Mouse (Mus musculus) macrophage (primary cell): ENCODE measurements at regions not wholly inside any gene's neighbourhood (a gene's known extent, or its start where the extent isn't known, plus 50 kb on each side); places are given as distances from the start of the nearest gene placed in this dataset.

Experiments
- H3K27ac ChIP-seq: fragments of 350-480 bp; formaldehyde crosslinking; 2 replicates; pipeline ENCODE4 v1.9.0; 2021
- H3K36me3 ChIP-seq: fragments of 350-480 bp; formaldehyde crosslinking; 2 replicates; pipeline ENCODE4 v1.9.0; 2021; ENCODE audit errors: inconsistent target
- H3K4me3 ChIP-seq: fragments of 350-480 bp; formaldehyde crosslinking; 2 replicates; pipeline ENCODE4 v1.9.0; 2021; ENCODE audit errors: inconsistent target
- H3K79me2 ChIP-seq: fragments of 350-480 bp; formaldehyde crosslinking; 2 replicates; pipeline ENCODE4 v1.9.0; 2021; ENCODE audit errors: inconsistent target
- WGBS: methylation state at CpG from one replicate; pipeline ENCODE4 v1.1.7; 2026; ENCODE audit warnings: inconsistent platforms; ENCODE audit not compliant: missing documents; 5-methylcytosine and 5-hydroxymethylcytosine counted together

DNA sequence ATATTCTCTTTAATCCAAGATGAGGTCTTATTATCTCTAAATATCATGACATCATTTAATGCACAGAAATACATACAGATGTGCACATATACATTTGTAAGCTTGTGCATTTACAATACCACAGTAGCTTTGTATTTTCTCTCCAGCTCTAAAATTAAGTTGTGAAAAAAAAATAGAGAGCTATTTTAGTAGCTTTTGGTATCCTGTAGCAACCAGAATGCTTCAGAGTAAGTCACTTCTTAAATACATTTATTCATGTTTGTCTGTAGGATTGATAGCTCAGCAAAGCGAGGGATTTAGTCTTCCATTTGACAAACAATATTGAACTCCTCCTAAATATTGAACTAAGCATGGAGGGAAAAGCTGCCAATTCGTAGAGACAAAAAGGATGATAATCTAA is 286.4 kb upstream of the C030005K15Rik start:
- Histone ChIP-seq H3K36me3 (no peaks in the 10 kb centered on the region), H3K27ac (no peak overlapping the region), H3K4me3 (no peak overlapping the region), H3K79me2 (no peaks in the 10 kb centered on the region)
- WGBS: 70% methylated on average over 2 of the region's 2 CpGs

DNA sequence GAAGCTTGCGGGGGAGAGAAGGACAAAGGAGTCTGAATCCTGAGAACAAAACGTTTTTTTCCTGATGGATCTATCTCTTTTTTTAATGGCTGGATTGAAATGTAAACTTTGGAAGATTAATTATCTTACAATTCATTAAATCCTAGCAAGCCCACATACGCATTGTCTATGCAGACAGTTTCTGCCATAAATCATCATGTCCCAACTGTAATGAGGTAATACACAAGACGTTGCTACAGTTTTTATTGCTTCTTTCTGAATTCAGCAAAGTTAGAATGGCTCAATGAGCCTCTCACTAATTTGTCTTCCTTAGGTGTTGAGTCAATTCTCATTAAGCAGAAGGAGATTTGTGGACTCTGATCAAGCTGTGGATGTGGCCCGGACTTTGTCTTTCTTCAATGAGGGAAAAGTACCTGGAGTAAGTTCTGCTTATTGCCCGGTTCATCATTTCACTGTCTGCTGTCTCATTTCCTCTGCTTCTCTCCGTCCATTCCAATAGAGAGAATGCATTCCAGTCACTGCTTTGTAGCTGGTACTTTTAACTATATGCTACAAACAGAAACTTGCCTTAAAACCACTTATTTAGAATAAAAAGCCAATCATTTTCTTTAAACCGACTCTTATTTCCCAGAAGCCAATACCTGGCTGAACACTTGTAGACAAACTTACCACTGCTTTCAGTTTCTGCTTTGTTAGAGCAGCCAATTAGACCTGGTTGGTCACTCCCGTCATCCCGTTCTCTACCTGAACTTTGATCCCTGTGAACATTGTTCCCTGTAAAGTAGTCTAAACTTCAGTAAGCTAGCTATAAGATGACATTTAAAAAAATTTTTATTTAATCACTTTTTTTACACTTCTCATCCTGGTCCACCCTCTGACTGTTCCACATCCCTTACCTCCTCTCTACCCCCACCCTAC is 288.7 kb upstream of the C030005K15Rik start:
- H3K36me3 ChIP-seq: no peaks in the 10 kb centered on the region
- no peak overlapping the region for H3K4me3 ChIP-seq
- H3K27ac ChIP-seq: no peak overlapping the region
- H3K79me2 ChIP-seq: no peaks in the 10 kb centered on the region
- WGBS: 82% methylated on average over 10 of the region's 10 CpGs

GRCm38 (mm10) chr10:98016596-98017304 is 290.2 kb upstream of the C030005K15Rik start:
- no peaks in the 10 kb centered on the region for H3K36me3 ChIP-seq
- WGBS: 94% methylated on average over 2 of the region's 2 CpGs
- H3K79me2 ChIP-seq: no peaks in the 10 kb centered on the region
- H3K4me3 ChIP-seq: no peak overlapping the region
- no peak overlapping the region for H3K27ac ChIP-seq

- Histone ChIP-seq H3K36me3 (no peaks in the 10 kb centered on the region), H3K4me3 (no peak overlapping the region), H3K27ac (no peak overlapping the region), H3K79me2 (no peaks in the 10 kb centered on the region)
- WGBS: 86% methylated on average over 8 of the region's 8 CpGs
Measured at GRCm38 (mm10) chr10:98029124-98029523, 302.6 kb upstream of the C030005K15Rik start.

GRCm38 (mm10) chr10:98029621-98030020 is 303.1 kb upstream of the C030005K15Rik start:
- H3K36me3 ChIP-seq: no peaks in the 10 kb centered on the region
- 60% methylated on average over 1 of the region's 3 CpGs for WGBS

DNA sequence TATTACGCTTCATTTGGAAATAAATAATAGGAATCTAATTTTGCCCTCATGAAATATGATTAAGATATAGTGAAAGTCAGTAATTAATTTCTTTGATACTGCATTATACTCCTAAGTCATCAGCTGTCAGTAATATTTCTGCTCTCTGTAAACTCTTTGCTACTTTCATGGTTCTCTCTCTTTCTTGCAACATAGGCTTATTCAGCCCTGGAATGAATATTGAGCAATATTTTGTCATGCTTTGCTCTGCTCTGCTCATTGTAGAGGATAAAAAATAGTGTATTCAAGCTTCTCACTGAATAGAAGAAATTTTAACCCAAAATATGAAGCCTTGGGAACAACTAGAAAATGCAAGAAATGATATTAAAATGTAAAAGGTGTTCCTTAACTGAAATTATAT is 306.1 kb upstream of the C030005K15Rik start:
- Histone ChIP-seq H3K79me2 (no peaks in the 10 kb centered on the region), H3K4me3 (no peak overlapping the region), H3K36me3 (no peaks in the 10 kb centered on the region), H3K27ac (no peak overlapping the region)
- 100% methylated on average over 1 of the region's 1 CpGs for WGBS

More at GRCm38 (mm10) chr10:98029621-98030020, 303.1 kb upstream of the C030005K15Rik start:
- Histone ChIP-seq H3K79me2 (no peaks in the 10 kb centered on the region), H3K4me3 (no peak overlapping the region), H3K27ac (no peak overlapping the region)

DNA sequence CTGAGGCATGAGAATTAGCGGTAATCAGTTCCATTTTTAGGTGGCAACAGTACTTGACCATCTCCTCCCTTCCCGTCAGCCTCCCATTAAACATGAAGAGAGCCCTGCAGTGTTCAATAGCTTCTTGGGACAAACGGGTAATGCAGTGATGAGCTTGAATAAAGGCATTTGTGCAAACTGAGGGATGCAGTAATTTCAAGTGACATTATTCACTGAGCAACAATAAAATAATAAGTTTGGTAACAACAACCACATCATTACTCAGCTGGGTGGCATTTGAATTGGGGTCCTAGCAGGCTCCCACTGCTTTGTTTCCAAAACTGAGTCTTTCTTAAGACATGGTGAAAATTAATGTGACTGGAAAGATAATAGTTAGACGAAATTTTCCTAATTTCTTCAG is 315.2 kb upstream of the C030005K15Rik start:
- Histone ChIP-seq H3K27ac (no peak overlapping the region), H3K36me3 (no peaks in the 10 kb centered on the region), H3K4me3 (no peak overlapping the region), H3K79me2 (no peaks in the 10 kb centered on the region)
- WGBS: 86% methylated on average over 4 of the region's 4 CpGs

DNA sequence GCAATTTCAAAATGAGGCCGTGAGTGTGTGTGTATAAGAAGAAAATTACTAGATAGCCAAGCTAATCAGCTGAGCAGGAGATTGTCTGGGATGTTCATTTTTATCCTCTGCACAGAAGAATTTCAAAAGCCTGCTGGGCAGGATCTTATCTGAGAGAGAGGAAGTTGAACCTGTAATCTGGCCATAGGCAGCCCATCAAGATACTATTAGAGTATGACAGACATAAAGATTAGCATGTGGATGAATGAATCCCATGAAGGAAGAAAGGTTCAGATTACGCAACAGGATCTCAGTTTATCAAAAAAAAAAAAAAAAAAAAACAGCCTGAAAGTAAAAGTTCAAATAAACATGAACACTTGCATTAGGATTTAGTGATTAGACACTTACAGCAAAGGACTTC is 317.3 kb upstream of the C030005K15Rik start:
- no peaks in the 10 kb centered on the region for H3K36me3 ChIP-seq
- 85% methylated on average over 2 of the region's 2 CpGs for WGBS
- H3K79me2 ChIP-seq: no peaks in the 10 kb centered on the region
- no peak overlapping the region for H3K27ac ChIP-seq
- no peak overlapping the region for H3K4me3 ChIP-seq

DNA sequence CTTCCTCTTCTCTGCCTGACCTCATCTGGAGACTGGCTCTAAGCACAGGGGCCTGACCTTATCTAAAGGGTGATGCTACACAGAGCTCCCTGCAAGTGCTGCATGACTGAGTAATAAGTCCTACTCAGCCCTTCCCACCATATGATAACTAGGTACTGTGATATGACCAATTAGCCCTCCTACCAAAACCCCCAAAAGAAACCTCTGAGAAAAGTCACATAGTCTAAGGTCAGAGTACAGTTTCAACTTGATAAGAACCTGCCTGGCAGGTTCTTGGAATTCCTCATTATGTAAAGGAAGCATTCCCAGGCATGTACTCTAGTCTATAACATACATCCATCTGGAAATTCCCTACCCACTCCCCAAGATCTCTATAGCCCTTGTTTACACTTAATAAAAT is 318.0 kb upstream of the C030005K15Rik start:
- Histone ChIP-seq H3K27ac (no peak overlapping the region), H3K79me2 (no peaks in the 10 kb centered on the region), H3K4me3 (no peak overlapping the region), H3K36me3 (no peaks in the 10 kb centered on the region)

DNA sequence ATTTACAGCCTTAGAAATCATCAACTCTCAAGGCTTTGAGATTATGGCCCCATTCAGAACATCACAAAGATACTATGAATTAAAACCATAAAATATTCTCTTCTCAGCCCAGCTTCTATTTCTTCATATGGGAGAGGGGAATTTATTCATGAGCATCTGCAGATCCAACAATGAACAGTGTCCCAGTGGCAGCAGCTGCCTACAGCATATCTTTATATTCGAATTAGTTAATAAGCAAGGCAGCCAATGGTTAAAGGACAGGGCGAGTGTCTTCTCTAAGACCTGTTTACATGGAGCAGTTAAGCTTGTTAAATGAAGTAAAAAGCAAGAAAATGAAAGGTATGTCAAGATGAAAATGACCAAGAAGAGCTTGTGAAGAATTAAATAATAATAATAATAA is 346.9 kb upstream of the C030005K15Rik start:
- Histone ChIP-seq H3K79me2 (no peaks in the 10 kb centered on the region), H3K4me3 (no peak overlapping the region), H3K27ac (no peak overlapping the region), H3K36me3 (no peaks in the 10 kb centered on the region)
- 90% methylated on average over 2 of the region's 2 CpGs for WGBS

GRCm38 (mm10) chr10:98084881-98085280 is 358.3 kb upstream of the C030005K15Rik start:
- Histone ChIP-seq H3K79me2 (no peaks in the 10 kb centered on the region), H3K27ac (no peak overlapping the region), H3K36me3 (no peaks in the 10 kb centered on the region), H3K4me3 (no peak overlapping the region)
- 51% methylated on average over 2 of the region's 2 CpGs for WGBS

DNA sequence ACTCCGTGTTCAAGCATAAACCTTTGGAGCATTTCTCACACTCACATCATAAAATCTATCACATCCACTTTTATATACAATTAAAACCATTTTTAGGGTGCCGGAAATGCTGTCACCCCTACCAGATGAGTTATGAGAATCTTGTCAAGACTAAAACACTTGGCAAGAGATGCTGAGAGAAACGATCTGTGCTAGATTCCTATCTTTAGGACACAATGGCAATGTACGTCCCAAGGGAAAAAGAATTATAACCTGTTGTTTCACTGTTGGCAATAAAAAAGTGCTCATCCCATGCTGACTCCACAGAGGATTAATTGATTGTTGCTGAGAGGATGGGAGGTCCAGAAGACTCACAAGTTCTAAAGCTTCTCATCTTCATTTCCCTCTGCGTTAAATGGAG is 389.7 kb upstream of the C030005K15Rik start:
- no peaks in the 10 kb centered on the region for H3K79me2 ChIP-seq
- no peak overlapping the region for H3K4me3 ChIP-seq
- H3K27ac ChIP-seq: no peak overlapping the region
- no peaks in the 10 kb centered on the region for H3K36me3 ChIP-seq
- 87% methylated on average over 5 of the region's 5 CpGs for WGBS

DNA sequence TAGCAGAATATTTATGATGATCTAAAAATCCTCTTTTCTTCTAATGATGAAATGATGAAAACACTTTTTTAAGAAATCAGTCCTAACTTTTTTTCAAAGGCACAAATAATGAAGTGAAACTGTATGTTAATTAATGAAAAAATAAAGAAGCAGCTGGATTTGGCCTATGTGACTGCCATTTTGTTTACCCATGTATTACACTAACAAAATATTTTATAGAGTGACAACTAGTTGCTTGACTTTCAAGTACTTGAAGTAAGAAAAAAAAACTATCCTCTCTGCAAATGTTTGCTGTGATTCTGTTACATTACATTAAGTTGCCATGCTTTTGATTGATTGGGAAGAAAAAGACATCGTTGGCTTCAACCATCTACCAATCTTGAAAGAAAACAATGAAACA is 399.2 kb upstream of the C030005K15Rik start:
- no peaks in the 10 kb centered on the region for H3K79me2 ChIP-seq
- no peak overlapping the region for H3K27ac ChIP-seq
- no peaks in the 10 kb centered on the region for H3K36me3 ChIP-seq
- H3K4me3 ChIP-seq: no peak overlapping the region
- WGBS: 80% methylated on average over 1 of the region's 1 CpGs

- Histone ChIP-seq H3K4me3 (no peak overlapping the region), H3K27ac (no peak overlapping the region), H3K36me3 (no peaks in the 10 kb centered on the region), H3K79me2 (no peaks in the 10 kb centered on the region)
- WGBS: 93% methylated on average over 1 of the region's 1 CpGs
Measured at GRCm38 (mm10) chr10:98135026-98135425, 408.5 kb upstream of the C030005K15Rik start.

DNA sequence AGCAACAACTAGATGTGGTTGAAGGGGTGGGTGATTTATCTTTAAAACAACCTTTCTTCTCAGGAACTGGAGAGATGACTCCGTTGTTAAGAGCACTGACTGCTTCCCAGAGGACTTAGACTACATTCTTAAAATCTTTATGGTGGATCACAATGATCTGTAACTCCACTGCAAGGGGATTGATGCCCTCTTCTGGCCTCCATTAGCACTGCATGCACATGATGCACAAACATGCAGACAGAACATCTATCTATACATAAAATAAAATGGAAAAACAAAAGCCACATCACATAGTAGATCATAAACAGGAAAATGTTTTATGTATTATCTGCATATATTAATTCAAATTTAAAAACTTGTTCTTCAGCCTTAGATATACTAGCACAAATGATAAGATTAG is 419.2 kb upstream of the C030005K15Rik start:
- 67% methylated on average over 1 of the region's 1 CpGs for WGBS
- Histone ChIP-seq H3K79me2 (no peaks in the 10 kb centered on the region), H3K36me3 (no peaks in the 10 kb centered on the region), H3K4me3 (no peak overlapping the region), H3K27ac (no peak overlapping the region)
